Mouse (Mus musculus) limb, embryonic 14.5 days (tissue): ENCODE data around the gene Dnah8. TPM values are rescaled to one million over a fixed set of nuclear protein-coding genes. Genes with fewer than 3 reads are reported as not detected.

ENCODE experiments used
- ATAC-seq: fragments of 200-750 bp; cut with Nextera tagmentation; 2 replicates; pipeline ENCODE4 v1.8.0; 2017; ENCODE audit warnings: low read depth, moderate number of reproducible peaks, moderate TSS enrichment; ENCODE audit not compliant: low FRiP score
- DNase-seq: peaks from one replicate; pipeline ENCODE4 v3.0.0-alpha.2; 2015; ENCODE audit warnings: low spot score
- H3K27ac ChIP-seq: fragments of 300-500 bp; sonication (generic); replicated peaks from 2 replicates; pipeline ENCODE4 v1.5.1; 2014; ENCODE audit warnings: low read depth, mild to moderate bottlenecking, low read length, moderate library complexity, mixed read lengths
- H3K27me3 ChIP-seq: fragments of 300-500 bp; sonication (generic); 2 replicates; pipeline ENCODE4 v1.6.1; 2014; ENCODE audit warnings: low read length, mixed read lengths; ENCODE audit not compliant: control insufficient read depth, insufficient read depth
- H3K36me3 ChIP-seq: fragments of 300-500 bp; sonication (generic); 2 replicates; pipeline ENCODE4 v1.6.1; 2014; ENCODE audit warnings: mild to moderate bottlenecking, low read length, moderate library complexity, mixed read lengths; ENCODE audit not compliant: control insufficient read depth, insufficient read depth
- H3K4me1 ChIP-seq: fragments of 300-500 bp; sonication (generic); 2 replicates; pipeline ENCODE4 v1.6.1; 2014; ENCODE audit warnings: antibody characterized with exemption, low read length, mixed read lengths; ENCODE audit not compliant: control insufficient read depth, insufficient read depth
- H3K4me2 ChIP-seq: fragments of 300-500 bp; sonication (generic); replicated peaks from 2 replicates; pipeline ENCODE4 v1.6.1; 2014; ENCODE audit warnings: low read depth, mild to moderate bottlenecking, low read length, moderate library complexity; ENCODE audit not compliant: severe bottlenecking
- H3K4me3 ChIP-seq: fragments of 300-500 bp; sonication (generic); replicated peaks from 2 replicates; pipeline ENCODE4 v1.5.1; 2014; ENCODE audit warnings: low read length
- H3K9ac ChIP-seq: fragments of 300-500 bp; sonication (generic); 2 replicates; pipeline ENCODE4 v1.6.1; 2014; ENCODE audit warnings: mild to moderate bottlenecking, low read depth, low read length, moderate library complexity; ENCODE audit not compliant: severe bottlenecking
- H3K9me3 ChIP-seq: fragments of 300-500 bp; sonication (generic); 2 replicates; pipeline ENCODE4 v1.6.1; 2016; ENCODE audit warnings: low read length; ENCODE audit not compliant: control insufficient read depth
- POLR2A ChIP-seq: fragments of 200-500 bp; IDR thresholded peaks from 2 replicates; pipeline ENCODE4 v1.8.0; 2012; ENCODE audit warnings: inconsistent platforms, mild to moderate bottlenecking, moderate library complexity, borderline replicate concordance; ENCODE audit not compliant: insufficient read depth, insufficient read length; ENCODE audit errors: extremely low read depth
- WGBS: fragments of 180-500 bp; shearing (Covaris S2); extraction: QIAGEN DNeasy Blood & Tissue Kit; methylation state at CpG from one replicate; pipeline ENCODE4 v1.1.7; 2014; 5-methylcytosine and 5-hydroxymethylcytosine counted together
- polyA plus RNA-seq, 2 experiments: library from polyadenylated mRNA; depleted of rRNA in 1 of 2; stranded (reverse) in 1 of 2; unstranded in 1 of 2; fragments of >200 nt; fragmentation: Nextera tagmentation in 1 of 2; extraction: Ambion mirVana in 1 of 2; gene quantifications; 2 replicates each; pipeline versions ENCODE4 v1.2.1 to v1.2.3; 2012 to 2014

The Dnah8 gene
- polyA plus RNA-seq, 2 experiments = 0.69 to 2.1 TPM

DNA sequence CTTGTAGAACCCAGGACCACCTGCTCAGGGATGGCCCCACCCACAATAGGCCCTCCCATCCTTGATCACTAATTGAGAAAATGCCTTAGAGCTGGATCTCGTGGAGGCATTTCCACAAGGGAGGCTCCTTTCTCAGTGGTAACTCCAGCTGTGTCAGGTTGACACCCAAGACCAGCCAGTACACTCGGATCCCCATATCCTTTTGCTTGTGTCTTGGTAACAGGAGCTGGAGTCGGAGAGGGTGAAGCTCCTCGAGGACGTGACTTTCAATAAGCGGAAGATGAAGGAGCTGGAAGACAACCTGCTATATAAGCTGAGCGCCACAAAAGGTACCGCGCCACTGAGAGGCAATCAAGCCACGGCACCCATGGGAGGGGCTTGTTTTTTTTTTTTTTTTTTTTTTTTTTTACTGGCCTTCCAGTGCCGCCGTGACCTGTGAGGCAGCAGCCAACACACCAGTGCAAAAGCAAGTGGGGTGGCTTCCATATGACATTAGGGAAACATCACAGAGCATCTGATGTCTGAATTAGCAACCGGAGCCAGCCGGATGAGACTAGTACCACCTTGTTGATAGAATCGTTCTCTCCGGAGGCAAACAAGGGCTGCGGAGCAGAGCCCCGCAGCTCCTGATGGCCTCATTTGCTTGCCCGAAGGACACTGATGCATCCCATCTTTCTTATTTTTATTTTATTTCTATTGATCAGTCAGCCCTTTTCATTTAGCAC lies 176.3 kb downstream of the Dnah8 start:
- ATAC-seq (no peak), DNase-seq (no peak)
- Histone ChIP-seq H3K27me3 (no peaks in the 10 kb centered on the region), H3K4me1 (no peaks in the 10 kb centered on the region), H3K36me3 (no peaks in the 10 kb centered on the region), H3K9ac (no peak overlapping the region), H3K4me2 (no peak overlapping the region), H3K27ac (no peak overlapping the region), H3K4me3 (no peak overlapping the region), H3K9me3 (no peaks in the 10 kb centered on the region)
- WGBS = 84% methylated on average over 19 of the region's 19 CpGs
- no peak for TF ChIP-seq POLR2A

DNA sequence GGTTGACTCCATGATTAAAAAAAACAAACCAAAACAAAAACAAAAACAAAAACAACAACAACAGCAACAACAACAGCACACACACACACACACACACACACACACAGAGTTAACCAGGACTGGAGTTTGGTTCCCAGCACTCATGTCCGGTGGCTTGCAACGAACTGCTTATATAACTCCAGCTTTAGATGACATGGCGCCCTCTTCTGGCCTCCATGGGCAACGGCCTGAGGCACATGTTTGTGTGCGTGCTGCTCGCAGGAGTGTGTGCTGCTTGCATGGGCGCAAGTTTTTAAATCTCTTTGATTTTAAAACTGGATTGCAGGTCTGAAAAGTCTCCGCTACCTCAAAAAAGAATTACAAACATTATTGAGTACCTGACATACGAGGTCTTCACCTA lies 179.5 kb downstream of the Dnah8 start:
- H3K9ac ChIP-seq = no peak overlapping the region
- ATAC-seq (no peak), DNase-seq (no peak)

DNA sequence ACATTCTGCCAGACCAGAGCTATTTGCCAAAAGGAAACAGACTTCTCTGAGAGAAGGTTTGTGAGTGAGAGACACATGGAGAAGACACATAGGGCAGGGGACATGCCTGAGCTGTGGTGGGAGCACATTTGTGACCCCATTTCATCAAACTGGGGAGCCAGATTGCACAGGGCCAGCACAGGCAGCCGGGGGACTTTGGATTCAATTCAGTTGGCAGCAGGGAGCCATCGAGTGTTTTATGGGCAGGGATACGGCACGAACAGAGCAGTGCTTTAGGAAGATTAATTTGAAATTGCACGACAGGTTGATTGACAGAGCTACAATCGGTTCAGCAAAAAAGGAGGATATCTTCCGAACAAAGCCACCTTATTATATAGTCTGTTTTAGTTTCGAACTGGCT lies 180.8 kb downstream of the Dnah8 start:
- Histone ChIP-seq H3K36me3 (no peaks in the 10 kb centered on the region), H3K27ac (no peak overlapping the region), H3K27me3 (no peaks in the 10 kb centered on the region), H3K9ac (no peak overlapping the region), H3K4me2 (no peak overlapping the region), H3K4me1 (no peaks in the 10 kb centered on the region), H3K9me3 (no peaks in the 10 kb centered on the region), H3K4me3 (no peak overlapping the region)
- DNase-seq = no peak
- no peak for ATAC-seq
- WGBS = 32% methylated on average over 8 of the region's 8 CpGs
- no peak for TF ChIP-seq POLR2A

More for the DNA sequence above, 179.5 kb downstream of the Dnah8 start:
- H3K36me3 ChIP-seq = no peaks in the 10 kb centered on the region
- no peak overlapping the region for H3K27ac ChIP-seq
- no peak for TF ChIP-seq POLR2A
- H3K4me2 ChIP-seq = no peak overlapping the region
- WGBS = 98% methylated on average over 9 of the region's 9 CpGs
- no peaks in the 10 kb centered on the region for H3K9me3 ChIP-seq
- H3K4me1 ChIP-seq = no peaks in the 10 kb centered on the region
- no peak overlapping the region for H3K4me3 ChIP-seq
- no peaks in the 10 kb centered on the region for H3K27me3 ChIP-seq

DNA sequence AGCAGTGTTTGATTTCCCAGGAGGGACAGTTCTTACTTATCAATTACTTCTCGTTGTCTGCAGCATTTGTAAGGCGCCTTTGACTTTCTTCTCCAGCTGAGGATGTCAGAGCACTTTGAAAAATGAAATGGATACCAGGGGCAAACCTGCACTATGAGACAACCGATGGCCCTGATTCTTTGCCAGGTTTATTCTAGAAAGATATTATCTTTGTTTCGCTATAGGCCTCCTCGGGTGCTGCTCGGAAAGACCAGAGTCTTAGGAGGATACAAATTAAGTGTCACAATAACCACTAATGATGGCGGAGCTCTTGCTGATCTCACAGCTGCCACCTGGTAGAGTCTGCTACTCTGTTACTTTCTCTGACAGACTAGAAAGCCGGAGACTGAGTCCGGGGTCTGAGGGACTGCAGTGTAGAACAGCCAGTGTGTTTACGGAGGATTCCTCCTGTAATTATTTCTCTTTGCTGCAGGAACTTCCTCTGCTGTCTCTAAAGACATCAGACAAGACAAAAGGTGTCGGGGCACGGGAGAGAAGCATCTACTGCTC lies 181.4 kb downstream of the Dnah8 start:
- Histone ChIP-seq H3K27me3 (no peaks in the 10 kb centered on the region), H3K9ac (no peak overlapping the region), H3K9me3 (no peaks in the 10 kb centered on the region), H3K36me3 (no peaks in the 10 kb centered on the region), H3K4me2 (no peak overlapping the region), H3K27ac (no peak overlapping the region), H3K4me3 (no peak overlapping the region), H3K4me1 (no peaks in the 10 kb centered on the region)
- TF ChIP-seq POLR2A = no peak
- no peak for DNase-seq
- 40% methylated on average over 12 of the region's 12 CpGs for WGBS
- no peak for ATAC-seq

- no peak for DNase-seq
- H3K4me1 ChIP-seq = no peaks in the 10 kb centered on the region
- H3K4me3 ChIP-seq = no peak overlapping the region
- no peak overlapping the region for H3K4me2 ChIP-seq
- TF ChIP-seq POLR2A = no peak
- H3K27ac ChIP-seq = no peak overlapping the region
- no peaks in the 10 kb centered on the region for H3K36me3 ChIP-seq
- ATAC-seq = no peak
- H3K9me3 ChIP-seq = no peaks in the 10 kb centered on the region
- WGBS = 65% methylated on average over 15 of the region's 15 CpGs
- no peak overlapping the region for H3K9ac ChIP-seq
- no peaks in the 10 kb centered on the region for H3K27me3 ChIP-seq
Observed at GRCm38 (mm10) chr17:30808866-30809660, 184.9 kb downstream of the Dnah8 start.
